Mouse (Mus musculus): ENCODE measurements around the gene Gpr18.
"Not testable (repeated sequence)": the region's sequence is repeated elsewhere in the genome, so short reads cannot be mapped to it uniquely, and the experiment has no call there.

- not testable (repeated sequence) for TF ChIP-seq POLR2A (IDR thresholded peaks at IDR 0.05; ENCODE audit: control insufficient read depth, low read depth, low read length); CTCF (IDR thresholded peaks at IDR 0.05; ENCODE audit: control insufficient read depth, insufficient read depth, insufficient replicate concordance, low read depth, low read length)
Measured at GRCm38 (mm10) chr14:121876190-121876589, 39.4 kb downstream of the Gpr18 start.

Measured in testis, adult 2 months (tissue).